Mouse (Mus musculus) hindbrain, embryonic 11.5 days (tissue): Measurements from ENCODE around the gene Abca14. TPM values are rescaled to one million over a fixed set of nuclear protein-coding genes. Genes with fewer than 3 reads are reported as not detected.

ENCODE experiments used
- polyA plus RNA-seq: library from polyadenylated mRNA; unstranded; fragments of >200 nt; fragmentation: Nextera tagmentation; extraction: Ambion mirVana; gene quantifications from 2 replicates; pipeline ENCODE4 v1.2.1, GENCODE M21; 2014

Gene Abca14
- polyA plus RNA-seq, 1 experiment from 2014 or later: not detected

Other genes with a start within 250 kb of the Abca14 start
- gene Dnah3, start 108.7 kb upstream of the Abca14 start, polyA plus RNA-seq: 0.34 TPM in 1 of 2 replicates, not detected in the other
- gene Tmem159, start 101.6 kb upstream of the Abca14 start, polyA plus RNA-seq: 19.1 and 22.2 TPM in 2 replicates
- not detected in 2 replicates for gene Zp2, start 58.7 kb upstream of the Abca14 start, polyA plus RNA-seq
- 0.08 TPM in 1 of 2 replicates, not detected in the other for gene Anks4b, start 30.1 kb upstream of the Abca14 start, polyA plus RNA-seq
- 28.4 and 32.0 TPM in 2 replicates for gene Crym, start 1.9 kb upstream of the Abca14 start, polyA plus RNA-seq
- gene Abca15, start 124.7 kb downstream of the Abca14 start, polyA plus RNA-seq: not detected in 2 replicates
- not detected in 2 replicates for gene Abca16, start 205.7 kb downstream of the Abca14 start, polyA plus RNA-seq